Mouse (Mus musculus) CH12.LX (cell line): ENCODE measurements around the gene Rgs16. TPM values are rescaled to one million over a fixed set of nuclear protein-coding genes. Genes with fewer than 3 reads are reported as not detected.

Experiments
- DNase-seq: peaks from one replicate; pipeline ENCODE4 v3.0.0-alpha.2; 2013; ENCODE audit errors: extremely low read depth
- H3K27ac ChIP-seq: 2 replicates; pipeline ENCODE4 v1.5.1; 2012; ENCODE audit warnings: low read depth, mild to moderate bottlenecking, control low read depth, moderate library complexity; ENCODE audit not compliant: insufficient read depth
- H3K27me3 ChIP-seq: replicated peaks from 2 replicates; pipeline ENCODE3; 2012; ENCODE audit warnings: inconsistent platforms
- H3K36me3 ChIP-seq, 2 experiments: replicated peaks in 1 of 2; 2 replicates each; pipeline versions ENCODE3 to v1.6.1; 2012; ENCODE audit warnings: inconsistent platforms in 1 of 2, low read length in 1 of 2, mild to moderate bottlenecking in 1 of 2, mixed read lengths in 1 of 2, moderate library complexity in 1 of 2; ENCODE audit not compliant: control insufficient read depth in 1 of 2, insufficient read depth in 1 of 2
- H3K4me1 ChIP-seq, 2 experiments: 2 replicates each; pipeline ENCODE4 v1.6.1; 2012; ENCODE audit warnings: inconsistent platforms in 1 of 2, moderate library complexity in 1 of 2; ENCODE audit not compliant: insufficient read depth in 2 of 2, control insufficient read depth in 1 of 2
- H3K4me2 ChIP-seq: 2 replicates; pipeline ENCODE4 v1.6.1; 2012; ENCODE audit warnings: low read depth, mild to moderate bottlenecking, control low read depth; ENCODE audit not compliant: poor library complexity, insufficient read depth, severe bottlenecking
- H3K4me3 ChIP-seq, 3 experiments: fragments of 150-350 bp in 1 of 3; sonication (generic) in 1 of 3; replicated peaks in 1 of 3; 2 replicates each; pipeline versions ENCODE3 to v1.5.1; 2011 to 2012; ENCODE audit warnings: low read depth in 2 of 3, low read length in 2 of 3, mild to moderate bottlenecking in 2 of 3, moderate library complexity in 2 of 3, control low read depth in 1 of 3, improper control_type of control experiment in 1 of 3, inconsistent platforms in 1 of 3, mixed read lengths in 1 of 3; ENCODE audit not compliant: poor library complexity in 1 of 3
- H3K79me2 ChIP-seq: replicated peaks from 2 replicates; pipeline ENCODE4 v1.6.1; 2012; ENCODE audit warnings: mild to moderate bottlenecking, moderate library complexity; ENCODE audit not compliant: control insufficient read depth, poor library complexity, insufficient read depth, severe bottlenecking; ENCODE audit errors: extremely low read depth
- H3K9ac ChIP-seq: 2 replicates; pipeline ENCODE4 v1.6.1; 2012; ENCODE audit warnings: low read depth, mild to moderate bottlenecking, control low read depth, moderate library complexity; ENCODE audit not compliant: insufficient read depth
- H3K9me3 ChIP-seq: replicated peaks from 2 replicates; pipeline ENCODE3; 2012; ENCODE audit warnings: low read length, inconsistent platforms, mixed read lengths
- BHLHE40 ChIP-seq: IDR thresholded peaks from 2 replicates; pipeline ENCODE4 v1.6.1; 2011; ENCODE audit warnings: mild to moderate bottlenecking, low read depth, low read length, improper control_type of control experiment
- CHD2 ChIP-seq: IDR thresholded peaks from 2 replicates; pipeline ENCODE4 v1.6.1; 2011; ENCODE audit warnings: low read length, improper control_type of control experiment
- ELF1 ChIP-seq: IDR thresholded peaks from 2 replicates; pipeline ENCODE4 v1.6.1; 2014; ENCODE audit warnings: low read depth, mild to moderate bottlenecking, inconsistent platforms, low read length, improper control_type of control experiment
- EP300 ChIP-seq: IDR thresholded peaks from 2 replicates; pipeline ENCODE4 v1.6.1; 2011; ENCODE audit warnings: low read length, improper control_type of control experiment
- ETS1 ChIP-seq: conservative IDR thresholded peaks from 2 replicates; pipeline ENCODE4 v1.6.1; 2012; ENCODE audit warnings: low read depth, mild to moderate bottlenecking, inconsistent platforms, low read length, improper control_type of control experiment, moderate library complexity
- IRF4 ChIP-seq: IDR thresholded peaks from 2 replicates; pipeline ENCODE4 v1.6.1; 2014; ENCODE audit warnings: low read depth, mild to moderate bottlenecking, inconsistent platforms, low read length, improper control_type of control experiment
- JUN ChIP-seq: IDR thresholded peaks from 2 replicates; pipeline ENCODE4 v1.6.1; 2011; ENCODE audit warnings: low read depth, mild to moderate bottlenecking, low read length, improper control_type of control experiment, moderate library complexity; ENCODE audit not compliant: insufficient read depth
- JUND ChIP-seq: conservative IDR thresholded peaks from 2 replicates; pipeline ENCODE4 v1.6.1; 2011; ENCODE audit warnings: low read depth, low read length, improper control_type of control experiment
- MEF2A ChIP-seq: IDR thresholded peaks from 2 replicates; pipeline ENCODE4 v1.6.1; 2014; ENCODE audit warnings: low read depth, mild to moderate bottlenecking, inconsistent platforms, low read length, improper control_type of control experiment, borderline replicate concordance
- MXI1 ChIP-seq: IDR thresholded peaks from 2 replicates; pipeline ENCODE4 v1.6.1; 2011; ENCODE audit warnings: mild to moderate bottlenecking, low read depth, low read length, improper control_type of control experiment
- MYC ChIP-seq: IDR thresholded peaks from 2 replicates; pipeline ENCODE4 v1.6.1; 2011; ENCODE audit warnings: low read depth, mild to moderate bottlenecking, improper control_type of control experiment, low read length
- NELFE ChIP-seq: IDR thresholded peaks from 2 replicates; pipeline ENCODE4 v1.6.1; 2011; ENCODE audit warnings: low read depth, low read length, improper control_type of control experiment
- NRF1 ChIP-seq: IDR thresholded peaks from 2 replicates; pipeline ENCODE4 v1.6.1; 2014; ENCODE audit warnings: low read depth, mild to moderate bottlenecking, inconsistent platforms, low read length, improper control_type of control experiment, moderate library complexity
- POLR2A ChIP-seq: IDR thresholded peaks from 2 replicates; pipeline ENCODE4 v1.6.1; 2011; ENCODE audit warnings: low read depth, mild to moderate bottlenecking, improper control_type of control experiment, low read length
- SIN3A ChIP-seq: IDR thresholded peaks from 2 replicates; pipeline ENCODE4 v1.6.1; 2012; ENCODE audit warnings: low read length, improper control_type of control experiment, inconsistent platforms
- TBP ChIP-seq: conservative IDR thresholded peaks from 2 replicates; pipeline ENCODE4 v1.6.1; 2011; ENCODE audit warnings: low read depth, low read length, improper control_type of control experiment
- TCF12 ChIP-seq: IDR thresholded peaks from 2 replicates; pipeline ENCODE4 v1.6.1; 2014; ENCODE audit warnings: low read depth, mild to moderate bottlenecking, inconsistent platforms, low read length, improper control_type of control experiment
- dilution Hi-C: fragments of 300-500 bp; cut with MboI; formaldehyde crosslinking; loops from 2 replicates; pipeline ENCODE4 v1.14.3; 2020; ENCODE audit warnings: low sequenced_read_pairs; ENCODE audit not compliant: extremely low pct_unique_long_range_greater_than_20kb, extremely low pct_ligation_motif_present
- in situ Hi-C: fragments of 300-500 bp; cut with MboI; formaldehyde crosslinking; loops from 3 replicates; pipeline ENCODE4 v1.14.3; 2019; ENCODE audit warnings: low sequenced_read_pairs, low pct_ligation_motif_present, low pct_unique_long_range_greater_than_20kb, mixed read lengths
- polyA plus RNA-seq: library from polyadenylated mRNA; unstranded; fragments of >175 nt; gene quantifications from 2 replicates; pipeline ENCODE4 v1.2.1, GENCODE M21; 2012; ENCODE audit warnings: low read depth; ENCODE audit not compliant: insufficient read length
- total RNA-seq, 2 experiments: library from RNA; depleted of rRNA; stranded (reverse); fragments of 300-350 nt in 1 of 2; fragments of >200 nt in 1 of 2; gene quantifications; 2 replicates each; pipeline ENCODE4 v1.2.3; 2012 to 2014

Rgs16 gene
- total and polyA plus RNA-seq, 3 experiments = 0.15 to 0.26 (median 0.21) TPM

DNA sequence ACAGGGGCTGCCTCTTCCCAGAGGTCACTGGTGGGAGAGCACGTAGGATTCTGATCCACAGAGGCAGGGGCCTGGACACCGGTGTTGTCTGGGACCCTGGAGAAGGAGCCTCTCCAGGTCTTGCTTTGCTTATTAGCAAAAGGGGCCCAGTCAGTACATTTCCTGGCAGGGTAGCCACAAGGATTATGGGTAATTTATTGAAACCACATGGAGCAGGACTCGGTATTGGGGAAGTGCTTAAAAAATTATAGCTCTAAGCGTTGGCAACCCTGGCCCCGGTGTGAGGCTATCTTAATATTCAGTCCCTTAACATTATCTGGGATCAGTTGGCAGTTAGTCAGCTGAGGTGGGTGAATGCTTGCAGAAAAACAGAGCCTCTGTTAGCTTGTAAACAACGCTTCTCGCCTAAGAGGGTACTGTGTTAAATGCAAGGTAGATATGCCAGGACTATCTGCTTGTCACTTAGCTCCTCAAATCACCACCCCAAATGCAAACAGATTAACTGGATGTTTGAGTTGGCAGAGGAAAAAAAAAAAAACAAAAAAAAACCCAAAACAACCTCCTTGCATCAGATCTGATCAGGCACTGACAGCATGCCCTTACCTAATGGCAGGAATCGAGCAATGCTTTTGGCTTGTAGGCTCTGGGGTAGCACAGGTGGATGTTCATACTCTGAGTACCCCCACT lies 37.8 kb upstream of the Rgs16 start:
- Histone ChIP-seq H3K4me1 (peaks cover 16 to 69% of the 10 kb centered on the region in 2 experiments), H3K4me2 (0 out of 2 replicates have a peak overlapping the region, but pooled peaks have one; percentile 24), H3K27me3 (peaks cover 6% of the 10 kb centered on the region), H3K79me2 (no peaks in the 10 kb centered on the region), H3K9me3 (peaks cover 5% of the 10 kb centered on the region), H3K36me3 (no peaks in the 10 kb centered on the region), H3K4me3 (no peak overlapping the region), H3K9ac (no peak overlapping the region), H3K27ac (no peak overlapping the region)
- no peak for TF ChIP-seq TCF12
- no peak for TF ChIP-seq MXI1
- no peak for TF ChIP-seq ELF1
- no peak for TF ChIP-seq SIN3A
- TF ChIP-seq CHD2 = no peak
- TF ChIP-seq JUN = no peak
- no peak for DNase-seq
- in situ Hi-C loops = loop anchor here (5.0 kb wide), 1 partner anchor 35 kb away; no protein-coding TSS in a partner anchor
- dilution Hi-C loops = no loop called here

DNA sequence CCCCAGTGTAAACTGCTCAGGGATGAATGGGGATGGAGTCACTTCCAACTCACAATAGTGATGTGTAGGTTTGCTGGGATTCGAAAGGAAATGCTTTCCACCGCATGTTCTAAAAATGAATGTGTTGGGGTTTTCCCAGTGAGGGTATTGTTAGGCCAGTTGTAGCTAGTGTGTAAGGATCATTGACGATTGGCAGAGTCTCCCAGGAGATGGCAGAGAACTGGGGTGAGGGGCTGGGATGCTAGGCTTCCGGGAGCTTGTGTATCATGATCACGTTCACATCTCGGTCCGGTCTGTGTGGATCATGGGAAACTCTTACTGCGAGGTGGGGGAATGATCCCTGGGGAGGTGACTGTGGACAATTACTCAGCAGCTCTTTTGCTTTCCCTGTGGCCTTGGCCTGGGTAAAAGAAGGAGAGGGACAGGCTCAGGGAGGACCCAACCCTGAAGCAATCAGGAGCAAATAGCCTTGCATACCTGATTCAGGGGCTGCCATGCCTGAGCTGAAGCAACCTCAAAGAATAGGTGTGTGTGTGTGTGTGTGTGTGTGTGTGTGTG lies 37.2 kb upstream of the Rgs16 start:
- dilution Hi-C loops = no loop called here
- in situ Hi-C loops = loop anchor here (5.0 kb wide), 1 partner anchor 34 kb away; no protein-coding TSS in a partner anchor
- H3K27me3 ChIP-seq = peaks cover 6% of the 10 kb centered on the region

DNA sequence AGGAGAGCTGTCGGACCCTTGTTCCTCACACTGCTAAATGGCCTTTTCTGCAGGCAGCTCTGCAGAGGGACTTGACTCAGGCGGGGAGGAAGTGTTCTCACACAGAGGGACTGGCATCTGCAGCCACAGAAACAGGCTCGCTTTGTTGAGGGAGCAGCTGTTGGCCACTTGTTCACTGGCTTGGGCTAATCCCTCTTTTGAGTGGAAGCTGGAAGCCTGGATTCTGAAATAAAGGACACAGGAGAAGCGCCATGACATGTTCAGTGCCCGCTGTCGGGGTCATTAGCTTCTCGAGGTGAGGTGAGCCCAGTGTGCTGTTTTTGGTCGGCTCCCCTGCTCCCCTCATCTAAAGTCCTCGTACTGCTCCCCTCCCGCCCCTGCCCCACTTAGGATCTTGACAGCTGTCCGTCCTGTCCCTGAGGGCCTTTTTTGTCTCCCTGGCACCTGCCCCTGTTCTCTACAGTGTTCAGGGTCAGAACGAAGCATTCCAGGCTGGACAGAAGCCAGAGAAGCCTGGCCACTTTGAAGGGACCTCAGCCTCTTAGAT lies 36.6 kb upstream of the Rgs16 start:
- dilution Hi-C loops (no loop called here), in situ Hi-C loops (loop anchor here (5.0 kb wide), 1 partner anchor 34 kb away; no protein-coding TSS in a partner anchor)
- Histone ChIP-seq H3K9ac (no peak overlapping the region), H3K27me3 (peaks cover 4% of the 10 kb centered on the region), H3K36me3 (no peaks in the 10 kb centered on the region), H3K4me3 (peak overlapping the region in 1 of 3 experiments; percentile 10), H3K4me2 (peak overlapping the region; percentile 24; the same call in 1 of the 2 replicates), H3K9me3 (peaks cover 5% of the 10 kb centered on the region), H3K79me2 (no peaks in the 10 kb centered on the region), H3K4me1 (peaks cover 16 to 78% of the 10 kb centered on the region in 2 experiments), H3K27ac (no peak overlapping the region)
- no peak for DNase-seq
- no peak for TF ChIP-seq NRF1
- no peak for TF ChIP-seq NELFE
- no peak for TF ChIP-seq POLR2A
- TF ChIP-seq MYC = no peak
- TF ChIP-seq MEF2A = no peak

More for the DNA sequence above, 37.2 kb upstream of the Rgs16 start:
- Histone ChIP-seq H3K79me2 (no peaks in the 10 kb centered on the region), H3K4me1 (peaks cover 16 to 75% of the 10 kb centered on the region in 2 experiments), H3K9ac (no peak overlapping the region), H3K4me3 (peak overlapping the region in 1 of 3 experiments; percentile 10), H3K9me3 (peaks cover 5% of the 10 kb centered on the region), H3K27ac (no peak overlapping the region), H3K4me2 (peak overlapping the region; percentile 24), H3K36me3 (no peaks in the 10 kb centered on the region)
- peak; percentile 30 for DNase-seq
- TF ChIP-seq EP300 (peak; percentile 82), JUND (peak; percentile 60), TCF12 (0 out of 2 replicates have a peak, but pooled peaks have one; percentile 0), BHLHE40 (peak; percentile 37; the same call in 1 of the 2 replicates), MEF2A (peak; percentile 78), IRF4 (peak; percentile 87), TBP (no peak), POLR2A (no peak), ETS1 (peak; percentile 61)
